Mouse (Mus musculus) liver, embryonic 14.5 days (tissue): ENCODE data around the gene Gm21746. TPM values are rescaled to one million over a fixed set of nuclear protein-coding genes. Genes with fewer than 3 reads are reported as not detected.
"Not testable (repeated sequence)": the region's sequence is repeated elsewhere in the genome, so short reads cannot be mapped to it uniquely, and the experiment has no call there.

Experiments
- ATAC-seq: fragments of 200-750 bp; cut with Nextera tagmentation; 2 replicates; pipeline ENCODE4 v1.8.0; 2017; ENCODE audit warnings: moderate number of reproducible peaks, mild to moderate bottlenecking, moderate library complexity; ENCODE audit not compliant: insufficient read depth
- DNase-seq, 3 experiments: peaks; one replicate each; pipeline ENCODE4 v3.0.0-alpha.2; 2012 to 2013; ENCODE audit warnings: low read depth in 3 of 3, low spot score in 3 of 3
- H3K27ac ChIP-seq: fragments of 300-500 bp; sonication (generic); 2 replicates; pipeline ENCODE4 v1.5.1; 2014; ENCODE audit warnings: moderate library complexity, mild to moderate bottlenecking, control low read depth, inconsistent platforms
- H3K27me3 ChIP-seq: fragments of 300-500 bp; sonication (generic); 2 replicates; pipeline ENCODE4 v1.6.1; 2014; ENCODE audit warnings: mild to moderate bottlenecking, low read length, moderate library complexity; ENCODE audit not compliant: control insufficient read depth, insufficient read depth
- H3K36me3 ChIP-seq: fragments of 300-500 bp; sonication (generic); replicated peaks from 2 replicates; pipeline ENCODE4 v1.6.1; 2014; ENCODE audit warnings: low read depth; ENCODE audit not compliant: control insufficient read depth, insufficient read depth
- H3K4me1 ChIP-seq, 2 experiments: fragments of 200-500 bp in 1 of 2; fragments of 300-500 bp in 1 of 2; sonication (generic) in 1 of 2; replicated peaks; 2 replicates each; pipeline ENCODE4 v1.6.1; 2012 to 2014; ENCODE audit warnings: antibody characterized with exemption in 1 of 2, inconsistent platforms in 1 of 2, low read length in 1 of 2; ENCODE audit not compliant: control insufficient read depth in 2 of 2, insufficient read depth in 2 of 2
- H3K4me2 ChIP-seq: fragments of 300-500 bp; sonication (generic); 2 replicates; pipeline ENCODE4 v1.6.1; 2014; ENCODE audit warnings: low read depth, mild to moderate bottlenecking, control low read depth, moderate library complexity
- H3K4me3 ChIP-seq, 2 experiments: fragments of 200-500 bp in 1 of 2; fragments of 300-500 bp in 1 of 2; sonication (generic) in 1 of 2; 2 replicates each; pipeline ENCODE4 v1.5.1; 2012 to 2014; ENCODE audit warnings: low read depth in 2 of 2, low read length in 2 of 2, mild to moderate bottlenecking in 2 of 2, control low read depth in 1 of 2, inconsistent platforms in 1 of 2, moderate library complexity in 1 of 2; ENCODE audit not compliant: insufficient read depth in 1 of 2
- H3K9ac ChIP-seq: fragments of 300-500 bp; sonication (generic); replicated peaks from 2 replicates; pipeline ENCODE4 v1.6.1; 2014; ENCODE audit warnings: mild to moderate bottlenecking, control low read depth, moderate library complexity
- H3K9me3 ChIP-seq: fragments of 300-500 bp; sonication (generic); 2 replicates; pipeline ENCODE4 v1.6.1; 2016; ENCODE audit warnings: low read length, mixed read lengths; ENCODE audit not compliant: control insufficient read depth
- WGBS: fragments of 180-500 bp; shearing (Covaris S2); extraction: QIAGEN DNeasy Blood & Tissue Kit; methylation state at CpG from one replicate; pipeline ENCODE4 v1.1.7; 2014; ENCODE audit not compliant: insufficient replicate concordance; 5-methylcytosine and 5-hydroxymethylcytosine counted together
- polyA plus RNA-seq, 2 experiments: library from polyadenylated mRNA; depleted of rRNA in 1 of 2; stranded (reverse) in 1 of 2; unstranded in 1 of 2; fragments of >200 nt; fragmentation: Nextera tagmentation in 1 of 2; extraction: Ambion mirVana in 1 of 2; gene quantifications; 2 replicates each; pipeline versions ENCODE4 v1.2.1 to v1.2.3; 2012 to 2014

The Gm21746 gene
- polyA plus RNA-seq (2012; rRNA removed) (not detected in 2 replicates), polyA plus RNA-seq (2014; fragmentation: Nextera tagmentation; extraction: Ambion mirVana) (not detected in 2 replicates)

DNA sequence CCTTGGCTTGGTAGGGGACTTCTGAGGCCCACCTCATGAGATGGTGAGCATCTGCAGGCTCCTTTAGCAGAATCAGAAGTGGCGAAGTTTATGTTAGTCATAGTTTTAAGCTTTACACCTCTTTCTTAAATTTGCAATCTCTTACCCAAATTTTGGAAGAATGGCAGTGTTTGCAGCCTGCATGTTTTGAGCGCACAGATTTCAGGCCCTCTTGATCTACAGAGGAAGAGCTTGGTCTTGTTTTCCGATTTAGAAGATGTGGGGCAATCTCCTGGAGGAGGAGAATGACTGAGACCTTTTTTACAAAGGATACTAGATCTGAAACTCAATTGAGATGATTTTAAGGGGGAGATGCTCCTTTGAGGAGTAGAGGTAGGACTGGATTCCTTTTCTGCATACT lies at the start of gene Gm21746:
Gene Gm21746, minus strand, starts transcription at position 101 of the 400 bp plus-strand sequence.
- H3K4me3 ChIP-seq, H3K4me1 ChIP-seq, H3K36me3 ChIP-seq, H3K27ac ChIP-seq, DNase-seq, H3K9ac ChIP-seq, H3K9me3 ChIP-seq, ATAC-seq, H3K27me3 ChIP-seq, H3K4me2 ChIP-seq: not testable (repeated sequence)
- 44% methylated on average over 2 of the region's 3 CpGs for WGBS

DNA sequence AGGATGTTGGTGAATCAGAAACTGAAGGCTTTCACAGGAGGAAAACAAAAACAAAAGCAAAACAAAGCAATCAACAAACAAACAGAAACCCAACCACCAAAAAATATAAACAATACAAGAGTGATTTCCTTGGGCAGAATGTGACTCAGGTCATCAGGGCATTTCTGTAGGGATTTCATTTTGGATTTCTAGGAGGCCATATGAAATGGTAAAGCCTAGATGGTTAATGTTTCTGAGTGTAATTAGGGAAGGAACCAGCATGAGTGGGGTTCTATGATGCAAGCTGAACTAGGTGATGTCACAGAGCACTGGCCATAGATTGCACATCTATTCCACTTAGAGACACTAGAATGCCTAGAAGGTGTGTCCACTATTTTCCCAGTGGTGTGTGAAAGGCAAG lies 29.0 kb upstream of the Gm21746 start, which contains the start of gene Gm20873:
Gene Gm20873, plus strand, starts transcription at position 301 of the 400 bp plus-strand sequence.
- not testable (repeated sequence) for H3K27ac ChIP-seq, H3K27me3 ChIP-seq, H3K9me3 ChIP-seq, DNase-seq, H3K36me3 ChIP-seq, H3K4me2 ChIP-seq, ATAC-seq, H3K9ac ChIP-seq, H3K4me3 ChIP-seq, H3K4me1 ChIP-seq

Other genes starting within 250 kb of the Gm21746 start
- not detected in 2 replicates for gene Gm20873, start 29.1 kb upstream of the Gm21746 start, polyA plus RNA-seq (2012; rRNA removed)
- not detected in 2 replicates for gene Gm20873, start 29.1 kb upstream of the Gm21746 start, polyA plus RNA-seq (2014; fragmentation: Nextera tagmentation; extraction: Ambion mirVana)